Mouse (Mus musculus) mouse embryonic stem cell (cell line): ENCODE data around the gene BC004004.

Experiments
- in situ Hi-C, 2 experiments: fragments of 300-500 bp; cut with MboI; formaldehyde crosslinking; loops; 1 replicate in 1 of 2; 3 replicates in 1 of 2; pipeline ENCODE4 v1.14.3; 2019 to 2020; ENCODE audit warnings: low sequenced_read_pairs in 2 of 2, low pct_unique_long_range_greater_than_20kb in 1 of 2, mixed read lengths in 1 of 2; ENCODE audit not compliant: unreplicated experiment in 1 of 2

The BC004004 gene

GRCm38 (mm10) chr17:29356882-29357281, 88.3 kb downstream of the BC004004 start:
- in situ Hi-C loops, result no loop called here

- in situ Hi-C loops, result no loop called here
Observed at GRCm38 (mm10) chr17:29358928-29359327, 90.3 kb downstream of the BC004004 start.

GRCm38 (mm10) chr17:29360761-29361221, 92.2 kb downstream of the BC004004 start, which contains the start of gene Fgd2:
Fgd2 (plus strand) TSS chr17:29360914.
- in situ Hi-C loops, result no loop called here

- in situ Hi-C loops, result no loop called here
Observed at GRCm38 (mm10) chr17:29361982-29362691, 93.5 kb downstream of the BC004004 start.

- in situ Hi-C loops, result no loop called here
Observed at GRCm38 (mm10) chr17:29363109-29363508, 94.5 kb downstream of the BC004004 start.
